Mouse (Mus musculus) embryo, embryonic 10.5 days (tissue): ENCODE results near the gene Rims3.

Source experiments
- DNase-seq: peaks from one replicate; pipeline ENCODE4 v3.0.0-alpha.2; 2015; ENCODE audit warnings: low spot score

Gene Rims3

DNA sequence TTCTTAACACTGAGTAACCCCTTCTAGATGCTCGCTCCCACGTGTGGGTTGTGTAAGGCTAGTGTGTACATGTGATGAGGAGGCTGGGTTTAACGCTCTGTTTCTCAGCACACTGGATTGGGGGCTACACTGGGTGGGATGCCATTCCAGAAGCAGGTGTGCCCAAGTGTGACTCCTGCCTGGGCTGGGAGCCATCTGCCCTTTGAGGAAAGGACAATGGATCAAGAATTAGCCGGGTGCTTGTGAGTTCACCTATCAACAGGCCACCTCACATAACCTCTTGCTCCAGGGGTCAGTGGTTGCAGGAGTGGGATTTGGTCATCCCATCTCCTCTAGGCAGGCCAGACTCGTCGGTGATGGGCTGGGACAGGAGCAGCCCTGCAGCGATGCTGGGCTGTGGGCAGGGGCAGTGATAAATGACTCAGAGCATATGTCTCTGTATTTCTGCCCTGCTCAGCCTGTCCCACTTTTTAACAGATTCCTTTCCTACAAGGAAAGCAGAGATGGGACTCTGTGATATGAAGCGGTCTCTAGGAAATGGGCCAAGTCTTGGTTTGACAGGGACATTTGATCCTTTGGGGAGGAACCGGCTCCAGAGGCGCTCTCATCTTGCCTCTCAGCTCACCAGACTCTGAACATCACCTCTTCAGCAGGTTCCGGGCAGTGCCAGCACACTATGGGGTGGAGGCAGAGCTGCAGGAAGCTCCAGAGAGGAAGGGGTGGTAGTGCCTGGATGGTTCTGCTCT lies 39.2 kb downstream of the Rims3 start:
- no peak for DNase-seq

- DNase-seq: no peak
Observed at GRCm38 (mm10) chr4:120894584-120894983, 40.0 kb downstream of the Rims3 start.

DNA sequence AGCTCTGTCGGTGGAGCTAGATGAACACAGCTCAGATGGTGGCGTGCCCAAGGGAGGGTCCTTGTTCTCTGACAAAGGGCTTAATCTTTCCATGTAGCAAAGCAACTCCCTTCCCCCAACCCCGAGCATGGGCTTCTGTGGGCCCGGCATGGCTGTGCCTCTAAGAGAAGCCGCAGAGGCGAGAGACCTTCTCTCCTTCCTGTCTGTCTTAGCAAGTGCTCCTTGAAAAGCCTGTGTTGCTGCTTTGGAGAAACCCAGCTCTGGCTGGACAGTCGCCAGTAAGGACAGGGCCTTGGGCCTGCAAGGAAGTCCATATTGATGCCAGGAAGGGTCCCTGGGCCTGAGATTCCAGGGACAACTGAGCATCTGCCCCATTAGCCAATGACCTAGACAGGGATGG lies 40.6 kb downstream of the Rims3 start:
- DNase-seq: no peak

GRCm38 (mm10) chr4:120895810-120896584 lies 41.4 kb downstream of the Rims3 start:
- DNase-seq: no peak

DNA sequence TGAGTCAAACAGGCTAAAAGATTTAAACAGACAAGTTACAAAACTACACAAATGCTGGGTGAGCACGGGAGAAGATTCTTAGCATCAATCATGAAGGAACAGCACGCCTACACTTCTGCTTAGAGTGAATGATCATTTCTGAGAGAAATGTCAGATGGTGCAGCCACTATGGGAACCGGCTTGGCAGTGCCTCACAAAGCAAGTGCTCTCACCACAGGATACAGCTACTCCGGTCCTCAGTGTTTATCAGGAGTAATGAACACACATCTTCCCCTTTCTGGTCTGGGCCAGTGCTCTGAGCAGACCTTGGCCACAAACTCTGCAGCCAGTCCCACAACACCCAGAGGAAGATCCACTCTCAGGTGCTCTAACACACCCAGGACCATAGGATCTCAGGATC lies 49.9 kb downstream of the Rims3 start:
- no peak for DNase-seq

DNA sequence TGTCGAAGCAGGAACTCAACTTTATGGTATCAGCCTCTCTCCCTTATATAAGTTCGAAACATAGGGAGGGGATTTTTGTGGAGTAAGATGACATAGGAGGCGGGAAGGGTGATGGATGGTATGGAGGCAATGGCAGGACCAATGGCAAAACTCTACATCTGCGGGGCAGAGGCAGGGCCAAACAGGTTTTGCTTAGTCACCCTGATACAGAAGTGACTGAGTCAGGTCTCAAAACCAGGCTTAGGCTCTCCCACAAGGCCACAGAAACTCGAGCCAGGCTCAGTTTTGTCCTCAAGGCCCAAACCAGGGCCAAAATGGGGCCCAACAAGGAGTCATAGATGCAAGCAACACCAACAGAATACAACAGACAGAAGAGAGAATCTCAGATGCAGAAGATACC lies 51.0 kb downstream of the Rims3 start:
- no peak for DNase-seq

GRCm38 (mm10) chr4:120909558-120910150 lies 55.0 kb downstream of the Rims3 start:
- peak; percentile 90 for DNase-seq

DNA sequence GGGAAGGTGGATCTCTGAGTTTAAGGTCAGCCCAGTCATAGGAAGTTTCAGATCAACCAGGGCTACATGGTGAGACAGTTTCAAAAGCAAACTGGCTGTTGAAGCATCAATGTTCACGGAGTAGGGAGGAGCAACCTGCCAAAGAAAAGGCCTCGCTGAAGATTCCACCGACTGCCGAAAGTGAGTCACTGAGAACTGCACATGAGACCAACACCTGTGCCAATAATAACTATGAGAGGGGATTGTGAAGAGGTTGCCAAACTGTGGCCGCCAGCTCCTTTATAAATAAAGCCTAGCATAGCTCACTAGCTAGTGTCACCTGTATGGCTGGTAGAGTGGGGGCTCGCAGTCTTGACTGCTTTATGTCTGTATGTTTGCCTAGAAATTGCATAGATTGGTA lies 56.5 kb downstream of the Rims3 start:
- no peak for DNase-seq

GRCm38 (mm10) chr4:120912866-120913265 lies 58.2 kb downstream of the Rims3 start:
- DNase-seq: no peak

DNA sequence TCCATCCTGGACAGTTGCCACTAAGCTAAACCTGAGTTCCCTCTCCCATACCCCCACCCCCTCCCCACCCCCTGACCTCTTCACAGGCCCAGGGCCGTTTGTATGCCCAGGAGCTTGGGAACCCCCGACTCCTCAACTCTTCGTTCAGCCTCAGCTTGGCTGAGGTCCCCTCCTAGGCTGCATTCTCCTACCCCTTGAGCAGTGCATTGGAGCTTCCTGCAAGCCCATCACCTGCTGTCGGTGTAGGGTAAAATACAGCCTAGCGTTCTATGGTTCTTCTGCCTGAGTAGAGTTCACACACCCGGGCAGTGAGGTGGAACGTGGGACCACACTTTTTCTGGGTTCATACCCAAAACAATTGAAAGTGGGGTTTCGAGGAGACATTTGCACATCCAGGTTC lies 58.8 kb downstream of the Rims3 start:
- no peak for DNase-seq

DNA sequence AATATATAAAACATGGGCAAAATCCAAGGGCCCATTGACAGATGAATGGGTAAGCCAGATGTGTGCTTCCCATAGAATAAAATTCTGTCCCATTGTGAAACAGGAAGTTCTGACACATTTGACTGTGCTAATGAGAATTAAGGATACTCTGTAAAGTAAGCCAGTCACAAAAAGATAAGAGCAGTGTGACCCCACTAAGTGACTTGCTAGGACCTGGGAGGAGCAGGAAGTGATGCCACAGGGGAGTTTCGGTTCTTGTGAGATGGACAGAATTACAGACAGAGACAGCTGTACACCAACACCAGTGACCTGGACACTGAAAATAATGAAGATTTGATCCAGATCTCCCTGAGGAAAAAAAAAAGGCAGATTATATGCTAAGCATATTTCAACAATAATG lies 59.2 kb downstream of the Rims3 start:
- no peak for DNase-seq

DNA sequence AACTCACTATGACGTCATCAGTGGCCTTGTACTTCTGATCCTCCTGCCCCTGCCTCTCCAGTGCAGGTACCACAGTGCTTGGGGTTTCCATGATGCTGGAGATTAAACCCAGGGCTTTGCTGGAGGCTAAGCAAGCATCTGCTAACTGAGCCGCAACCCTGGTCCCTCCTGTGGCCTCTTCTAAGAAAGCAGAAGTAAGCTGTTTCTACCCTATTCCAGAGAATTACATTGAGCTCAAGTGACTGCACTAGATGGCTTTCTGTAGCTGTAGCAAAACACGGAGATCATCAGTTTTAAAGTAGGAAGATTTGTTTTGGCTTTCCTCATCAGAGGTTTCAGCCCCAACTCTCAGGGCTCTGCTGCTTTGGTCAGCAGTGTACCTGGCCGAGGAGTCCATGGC lies 59.9 kb downstream of the Rims3 start:
- DNase-seq: no peak

DNA sequence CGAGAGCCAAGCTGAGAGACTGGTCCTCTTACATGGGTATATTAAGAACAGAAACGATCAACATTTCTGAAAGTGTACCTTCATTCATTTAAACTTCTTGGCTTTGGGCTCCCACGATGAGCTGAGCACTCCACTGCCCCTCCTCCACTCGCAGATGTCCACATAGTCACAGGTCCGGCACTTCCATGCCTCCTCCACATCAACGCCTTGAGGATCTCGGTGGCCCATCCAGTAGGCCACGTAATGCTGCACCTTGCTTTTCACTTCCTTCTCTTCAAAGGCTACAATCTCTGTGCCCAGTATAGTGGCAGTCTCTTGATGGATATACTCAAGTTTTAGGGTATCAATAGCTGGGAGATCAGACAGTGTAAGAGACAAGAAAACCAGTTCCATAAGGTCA lies 66.8 kb downstream of the Rims3 start:
- DNase-seq: no peak

- DNase-seq: peak; percentile 97
Observed at GRCm38 (mm10) chr4:120924554-120925299, 70.1 kb downstream of the Rims3 start, which contains the start of gene Exo5. Gene Exo5, minus strand, starts transcription at chr4:120925017.

- DNase-seq: peak; percentile 52
Observed at GRCm38 (mm10) chr4:120925386-120925785, 70.8 kb downstream of the Rims3 start.

DNA sequence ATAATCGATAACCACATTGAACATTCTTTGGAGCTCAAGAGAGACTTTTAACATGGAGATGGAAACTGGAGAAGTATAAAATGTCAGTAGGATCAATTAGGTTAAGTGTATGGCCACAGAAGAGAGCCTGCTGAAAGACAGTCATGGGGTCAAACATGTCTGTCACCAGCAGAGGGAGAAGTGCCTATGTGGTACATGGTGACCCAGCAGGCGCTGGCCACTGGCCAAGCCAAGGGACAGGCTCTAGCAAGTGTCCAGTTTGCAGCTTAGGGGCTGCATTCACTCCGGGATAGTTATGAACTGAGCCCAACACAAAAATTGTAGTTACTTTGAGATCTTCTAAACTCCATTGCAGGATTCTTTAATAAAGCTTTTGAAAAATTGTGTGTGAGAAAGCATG lies 74.1 kb downstream of the Rims3 start:
- no peak for DNase-seq

DNA sequence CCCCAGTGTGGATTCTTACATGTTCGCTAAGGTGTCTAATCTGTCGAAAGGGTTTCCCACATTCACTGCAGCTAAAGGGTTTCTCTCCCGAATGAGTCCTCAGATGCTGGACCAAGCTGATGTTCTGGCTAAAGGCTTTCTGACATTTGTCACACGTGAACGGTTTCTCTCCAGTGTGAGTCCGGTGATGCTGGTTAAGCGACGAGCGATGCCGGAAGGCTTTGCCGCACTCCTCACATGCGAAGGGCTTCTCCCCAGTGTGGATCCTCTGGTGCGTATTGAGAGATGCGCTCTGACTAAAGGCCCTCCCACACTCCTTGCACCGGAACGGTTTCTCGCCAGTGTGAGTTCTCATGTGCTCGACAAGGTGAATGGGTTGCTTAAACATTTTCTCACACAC lies 76.1 kb downstream of the Rims3 start:
- no peak for DNase-seq

GRCm38 (mm10) chr4:120935006-120935405 lies 80.4 kb downstream of the Rims3 start:
- DNase-seq: no peak
